Mouse (Mus musculus) cerebellum, adult 18-20 months (tissue): ENCODE measurements around the gene Cdkn2aip.

Source experiments
- DNase-seq, 2 experiments: peaks; one replicate each; pipeline ENCODE4 v3.0.0; 2021

The Cdkn2aip gene

DNA sequence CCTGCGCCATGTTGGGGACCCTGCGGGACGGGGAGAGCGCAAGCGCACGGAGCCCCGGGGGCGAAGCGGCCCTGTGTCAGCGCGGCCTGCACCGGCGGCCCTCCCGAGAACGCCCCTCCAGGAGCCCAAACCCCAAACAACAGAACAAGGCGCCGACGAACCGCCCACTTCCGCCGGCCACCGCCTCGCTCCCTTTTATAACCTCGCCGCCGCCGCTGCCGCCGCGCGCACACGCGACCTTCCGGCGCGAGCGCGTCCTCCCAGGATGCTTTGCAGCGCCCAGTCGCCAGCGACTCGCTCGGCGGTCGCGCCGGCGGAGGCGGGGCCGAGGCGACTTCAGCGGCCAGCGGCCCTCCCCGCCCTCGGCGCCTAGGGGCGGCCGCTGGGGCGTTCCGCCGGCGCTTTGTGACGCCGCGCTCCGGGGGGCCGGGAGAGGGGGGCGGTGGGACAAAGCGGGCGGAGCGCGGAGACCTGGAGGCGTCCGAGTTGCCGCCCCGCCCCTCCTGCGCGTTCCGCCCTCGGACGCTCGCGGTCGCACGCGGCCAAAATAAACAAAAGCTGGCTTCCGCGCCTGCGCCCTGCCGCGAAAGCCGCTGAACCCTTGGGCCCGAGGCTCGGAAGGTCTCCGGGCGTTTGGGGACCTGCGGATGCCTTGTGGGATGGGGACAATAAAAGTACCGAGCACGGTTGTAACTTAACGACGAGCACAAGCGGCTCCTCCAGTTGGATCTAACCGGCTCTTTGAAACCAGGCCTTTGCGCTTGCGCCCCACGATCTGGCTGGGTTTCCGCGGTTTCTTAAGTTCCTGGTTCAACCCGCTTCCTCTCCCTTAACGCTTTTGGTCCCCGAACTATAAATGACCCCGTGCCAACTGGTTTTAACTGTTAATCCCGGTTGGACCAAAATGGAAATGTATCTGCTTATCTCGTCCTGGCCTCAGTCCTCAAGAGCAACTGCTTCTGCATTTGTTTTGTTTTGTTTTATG, at the start of gene Cdkn2aip:
Gene Cdkn2aip (minus strand): TSS at position 172 of the 985 bp plus-strand sequence.
- DNase-seq = peak; percentile 89 to 95

DNA sequence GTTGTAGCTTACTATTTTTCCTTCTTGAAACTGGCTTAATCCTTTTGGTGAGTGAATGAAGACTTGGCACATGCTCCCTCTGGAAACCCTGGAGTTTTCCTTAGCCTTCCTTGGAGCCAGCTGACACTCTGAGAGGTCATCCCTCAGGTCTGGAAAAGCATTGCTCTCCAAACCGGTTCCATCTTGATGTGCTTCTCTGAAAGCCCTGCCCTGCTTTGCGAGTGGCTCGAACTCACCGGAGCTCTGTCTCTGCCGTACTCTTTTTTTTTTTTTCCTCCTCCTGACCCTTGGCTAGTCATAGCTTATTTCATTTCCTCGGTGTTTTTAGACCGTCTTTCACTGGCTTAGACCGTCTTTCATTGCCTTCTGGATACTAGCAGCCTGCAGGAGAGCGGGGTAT, 49.5 kb upstream of the Cdkn2aip start:
- no peak for DNase-seq

DNA sequence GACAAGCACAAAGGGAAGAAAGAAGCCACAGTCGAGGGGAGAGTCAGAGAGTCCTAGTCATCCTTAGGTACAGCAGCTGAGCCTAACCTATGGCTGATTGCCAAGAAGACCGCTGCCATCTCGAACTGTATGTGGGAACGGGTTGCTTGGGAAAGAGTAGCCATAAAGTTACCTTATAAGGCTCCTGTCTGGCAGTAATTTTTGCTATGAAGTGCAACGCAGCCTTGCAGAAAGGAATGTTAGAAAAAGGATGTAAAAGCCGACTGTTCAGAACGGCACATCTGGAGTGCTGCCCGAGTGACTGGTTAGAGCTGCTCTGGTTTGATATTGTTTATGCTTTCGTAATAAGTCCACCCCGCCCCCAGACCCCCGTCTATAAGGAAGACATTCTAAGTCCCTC, 47.0 kb upstream of the Cdkn2aip start:
- DNase-seq = no peak

DNA sequence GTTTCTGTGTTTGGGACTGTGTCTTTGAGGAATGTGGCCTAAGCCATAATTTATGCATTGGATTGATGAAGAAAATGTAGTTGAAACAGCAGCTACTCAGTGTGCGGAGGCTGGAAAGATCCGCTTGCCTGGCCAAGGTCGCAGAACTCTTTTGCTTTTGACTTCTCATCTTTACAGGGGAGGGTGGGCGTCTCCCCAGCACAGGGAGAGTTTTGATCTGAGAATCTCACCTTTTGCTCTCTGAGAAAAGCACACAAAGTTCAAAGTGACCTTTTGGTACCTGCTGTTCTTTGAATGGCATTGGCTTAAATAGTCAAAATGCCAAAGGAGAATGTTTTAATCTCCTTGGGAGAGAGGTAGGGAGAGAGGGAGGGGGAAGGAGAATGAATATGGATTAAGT, 46.5 kb upstream of the Cdkn2aip start:
- DNase-seq = no peak

DNA sequence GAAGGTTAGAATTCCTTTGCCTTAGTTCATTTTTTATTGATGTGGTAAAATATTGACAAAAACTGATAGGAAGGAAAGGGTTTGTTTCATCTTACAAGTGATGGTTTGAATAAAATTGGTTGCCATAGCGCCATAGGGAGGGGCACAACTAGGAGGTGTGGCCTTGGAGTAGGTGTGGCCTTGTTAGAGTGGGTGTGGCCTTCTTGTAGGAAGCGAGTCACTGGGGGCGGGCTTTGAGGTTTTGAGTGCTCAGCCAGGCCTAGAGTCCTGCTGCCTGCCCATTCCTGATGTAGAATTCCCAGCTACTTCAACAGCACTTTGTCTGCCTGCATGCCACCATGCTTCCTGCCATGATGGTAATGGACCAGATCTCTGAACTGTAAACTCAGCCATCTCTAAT, 39.4 kb upstream of the Cdkn2aip start:
- DNase-seq = no peak

DNA sequence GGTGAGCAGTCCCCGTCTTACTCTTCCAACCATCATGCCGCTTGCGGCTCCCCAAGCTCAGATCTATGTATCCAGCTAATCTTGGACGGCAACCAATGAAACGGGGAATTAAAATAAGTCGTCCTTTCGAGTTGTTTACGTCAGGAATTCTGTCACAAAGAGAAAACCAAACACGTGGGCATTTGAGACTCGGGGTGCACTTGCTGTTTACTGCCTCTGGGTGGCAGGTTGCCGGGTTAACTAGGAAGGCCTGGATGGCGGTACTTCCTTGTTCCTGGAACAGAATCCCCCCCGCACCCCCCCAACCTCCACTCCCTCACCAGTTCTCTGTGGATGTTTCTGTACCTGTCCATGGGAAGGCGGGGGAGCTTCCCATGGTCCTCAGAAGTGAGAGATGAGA, 36.4 kb upstream of the Cdkn2aip start:
- no peak for DNase-seq

DNA sequence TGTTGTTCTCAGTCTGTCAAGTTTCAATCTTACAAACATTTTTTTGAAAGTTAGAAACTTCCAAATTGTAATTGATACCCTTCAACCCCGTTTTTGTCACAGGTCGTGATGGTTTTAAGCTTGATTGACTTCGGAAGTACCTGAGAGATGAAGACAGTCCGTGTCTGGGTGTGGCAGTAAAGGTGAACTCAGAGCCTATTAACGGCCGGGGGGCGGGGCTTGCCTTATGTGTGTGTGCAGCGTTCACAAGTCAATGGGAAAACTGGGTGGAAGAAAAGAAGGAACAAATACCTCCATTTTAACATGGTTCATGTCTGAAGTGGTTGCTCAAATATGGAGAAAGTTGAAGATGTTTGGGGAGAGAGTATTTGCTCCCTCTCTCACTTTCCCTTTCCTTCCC, 35.8 kb upstream of the Cdkn2aip start:
- no peak for DNase-seq

DNA sequence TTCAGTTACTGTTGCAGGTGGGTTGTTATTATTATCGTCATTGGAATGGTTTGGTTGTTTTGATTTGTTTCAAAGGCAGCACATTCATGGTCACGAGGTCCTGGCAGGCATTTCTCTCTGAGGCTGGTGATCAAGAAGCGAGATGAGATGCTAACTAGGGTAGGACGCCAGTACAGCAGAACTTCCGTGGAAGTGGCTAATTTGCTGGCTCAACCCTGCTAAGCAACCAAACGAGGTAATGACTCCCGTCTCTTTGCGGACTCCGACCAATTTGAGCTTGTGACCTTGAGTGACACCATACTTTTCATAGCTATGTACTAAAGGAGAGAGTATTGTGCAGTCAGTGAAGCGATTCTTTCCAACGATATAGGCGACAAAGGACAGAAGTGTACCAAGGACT, 32.6 kb upstream of the Cdkn2aip start:
- no peak for DNase-seq

DNA sequence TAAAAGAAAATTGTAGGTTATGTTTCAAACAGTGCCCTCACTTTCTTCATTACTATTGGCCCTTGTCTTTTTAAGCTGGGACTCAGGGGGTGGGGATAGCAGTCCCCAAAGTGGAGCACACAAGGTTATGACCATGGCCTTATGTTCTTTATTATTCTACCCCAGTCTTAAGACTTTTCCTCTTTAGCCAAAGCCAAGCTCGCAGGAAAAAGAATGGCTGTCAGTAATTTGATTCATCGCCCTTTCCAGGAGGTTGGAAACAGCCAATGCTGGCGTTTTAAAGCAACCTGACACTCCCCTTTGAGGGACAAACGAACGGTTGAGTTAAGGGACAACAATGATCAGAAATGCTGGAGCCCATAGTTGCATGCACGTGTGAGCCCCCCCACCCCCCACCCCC, 32.1 kb upstream of the Cdkn2aip start:
- DNase-seq = no peak

DNA sequence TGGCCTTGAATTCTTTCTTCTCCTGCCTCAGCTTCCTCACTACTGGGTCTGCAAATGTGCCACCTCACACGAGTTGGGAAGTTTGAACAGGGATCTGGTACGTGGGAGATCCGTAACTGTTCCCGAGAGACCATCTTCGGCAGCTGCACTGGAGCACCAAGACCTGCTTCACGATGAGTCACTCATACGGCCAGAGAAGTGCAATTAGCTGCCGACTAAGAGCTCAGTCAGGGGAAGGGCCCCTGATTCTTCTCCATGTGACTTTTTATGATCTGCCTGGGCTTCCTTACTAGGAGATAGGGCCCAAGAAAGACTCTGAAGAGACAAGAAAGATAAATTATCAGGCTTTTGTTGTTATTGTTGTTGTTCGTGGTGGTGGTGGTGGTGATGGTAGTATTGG, 31.1 kb upstream of the Cdkn2aip start:
- DNase-seq = no peak

DNA sequence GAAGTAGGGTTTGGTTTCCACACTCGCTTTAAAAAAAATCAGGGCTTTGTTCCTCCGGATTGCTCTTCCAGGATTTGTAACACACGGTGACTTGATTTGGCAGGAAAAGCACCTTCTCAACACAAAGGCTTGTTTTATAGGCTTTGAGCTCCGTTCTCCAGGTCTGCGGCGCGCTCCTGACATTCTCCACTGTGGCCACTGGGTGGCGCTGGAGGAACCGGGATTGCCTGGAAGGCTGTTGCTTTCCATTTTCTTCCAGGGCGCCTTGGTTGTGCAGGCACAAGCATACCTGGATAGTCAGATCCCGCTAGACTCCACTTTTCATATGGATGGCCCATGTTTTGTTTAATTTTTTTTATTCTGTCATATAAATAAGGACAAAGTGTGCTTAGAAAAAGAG, 29.7 kb upstream of the Cdkn2aip start:
- peak; percentile 77 to 87 for DNase-seq

DNA sequence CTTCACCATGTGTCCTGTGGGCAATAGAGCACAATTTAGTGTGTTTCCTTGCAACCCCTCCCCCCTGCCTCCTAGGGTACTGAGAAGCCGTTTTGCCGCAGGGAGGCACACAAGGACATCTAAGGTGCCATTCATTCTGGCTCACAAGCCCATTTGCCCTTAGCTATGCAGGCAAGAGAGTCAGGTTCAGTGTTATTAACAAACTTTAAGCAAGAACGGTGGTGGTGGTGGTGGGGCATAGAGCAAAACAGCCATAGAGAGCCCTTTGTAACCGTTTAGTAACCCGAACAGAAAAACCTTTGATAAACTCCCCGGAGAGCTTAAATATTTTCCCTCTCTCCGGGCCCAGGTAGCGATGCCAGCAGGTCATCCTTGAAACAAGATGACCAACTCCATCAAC, 29.3 kb upstream of the Cdkn2aip start:
- DNase-seq = no peak

DNA sequence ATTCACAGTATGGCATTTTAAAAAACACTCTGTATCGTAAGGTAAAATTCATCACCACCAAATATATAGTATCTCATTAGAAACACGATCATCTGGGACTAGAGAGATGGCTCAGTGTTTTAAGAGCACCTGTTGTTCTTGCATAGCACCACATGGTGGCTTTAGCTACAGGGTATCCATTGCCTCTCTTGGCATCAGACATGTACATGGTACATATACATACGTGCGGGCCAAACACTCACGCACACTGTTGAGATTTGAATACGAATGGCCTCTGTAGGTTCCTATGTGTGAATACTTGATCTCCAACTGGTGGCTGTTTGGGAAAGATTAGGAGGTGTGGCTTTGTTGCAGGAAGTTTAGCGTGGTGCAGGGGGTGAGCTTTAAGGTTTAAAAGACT, 28.6 kb upstream of the Cdkn2aip start:
- DNase-seq = no peak

DNA sequence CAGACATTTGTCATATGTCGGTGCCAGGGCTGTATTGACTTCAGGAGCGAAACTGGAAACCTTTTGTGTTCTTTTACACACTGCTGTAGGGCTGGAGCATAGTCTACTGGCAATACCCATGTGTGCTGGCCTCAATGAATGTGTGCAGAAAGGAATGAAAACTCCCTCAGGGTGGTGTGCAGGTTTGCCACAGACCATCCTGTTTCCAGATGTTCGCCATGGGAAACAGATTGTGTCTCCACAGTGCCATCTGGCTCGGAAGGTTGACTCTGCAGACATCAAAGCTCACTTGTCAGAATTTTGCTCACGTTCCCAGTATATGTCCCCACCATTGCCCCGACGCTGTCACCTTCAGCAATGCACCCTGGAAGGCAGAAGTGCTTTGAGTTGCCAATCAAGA, 23.4 kb upstream of the Cdkn2aip start:
- no peak for DNase-seq

DNA sequence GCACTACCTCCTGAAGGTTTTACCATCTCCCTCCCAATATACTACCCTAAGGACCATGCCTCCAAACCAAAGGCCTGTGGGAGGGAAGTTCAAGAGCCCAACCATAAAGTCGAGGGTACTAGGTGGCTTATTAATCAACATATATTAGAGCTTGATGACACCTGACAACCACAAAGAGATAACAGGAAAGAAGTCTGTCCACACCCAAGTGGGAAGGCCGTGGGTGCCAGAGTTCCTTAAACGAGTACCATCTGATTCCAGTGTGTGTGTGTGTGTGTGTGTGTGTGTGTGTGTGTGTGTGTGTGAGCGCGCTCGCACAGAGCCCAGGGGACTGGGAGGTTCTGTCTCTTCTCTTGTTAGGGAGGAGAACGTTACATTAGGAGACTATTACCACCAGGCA, 15.6 kb upstream of the Cdkn2aip start:
- no peak for DNase-seq

DNA sequence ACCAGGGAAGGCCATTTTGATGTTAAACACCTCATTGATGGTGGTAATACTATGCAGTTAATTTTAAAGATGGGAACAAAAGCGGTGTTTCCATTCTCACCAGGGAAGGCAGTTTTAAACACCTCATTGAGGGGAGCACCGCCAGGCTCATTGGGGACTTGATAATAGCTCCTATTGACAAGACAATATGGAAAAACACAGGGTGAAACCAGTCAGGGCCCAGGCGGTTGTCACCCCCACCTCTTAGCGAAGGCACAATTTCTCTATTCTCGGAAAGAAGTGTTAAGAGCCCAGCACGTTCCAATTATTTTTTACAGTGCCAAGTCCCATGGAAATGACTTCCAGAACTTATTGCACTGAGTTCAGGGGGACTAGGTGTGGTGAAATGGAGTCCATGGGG, 13.2 kb upstream of the Cdkn2aip start:
- no peak for DNase-seq

DNA sequence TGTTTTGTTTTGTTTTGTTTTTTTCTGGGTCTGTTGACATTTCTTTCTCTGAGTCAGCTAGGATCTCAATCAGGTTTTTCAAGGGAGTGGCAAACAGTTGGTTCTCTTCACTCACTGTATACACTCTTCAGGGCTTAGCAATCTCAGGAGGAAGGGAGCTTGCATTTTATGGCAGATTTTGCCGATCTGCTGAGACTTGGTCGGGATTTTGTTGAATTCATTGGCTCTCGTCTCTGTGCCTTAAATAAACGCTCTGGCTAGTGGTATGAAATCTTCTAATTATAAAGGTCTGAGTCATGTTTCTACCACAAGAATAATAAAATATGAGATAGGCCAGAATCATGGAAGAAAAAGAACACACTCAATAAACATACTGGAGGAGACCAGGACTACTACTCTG, 7.9 kb upstream of the Cdkn2aip start:
- no peak for DNase-seq

DNA sequence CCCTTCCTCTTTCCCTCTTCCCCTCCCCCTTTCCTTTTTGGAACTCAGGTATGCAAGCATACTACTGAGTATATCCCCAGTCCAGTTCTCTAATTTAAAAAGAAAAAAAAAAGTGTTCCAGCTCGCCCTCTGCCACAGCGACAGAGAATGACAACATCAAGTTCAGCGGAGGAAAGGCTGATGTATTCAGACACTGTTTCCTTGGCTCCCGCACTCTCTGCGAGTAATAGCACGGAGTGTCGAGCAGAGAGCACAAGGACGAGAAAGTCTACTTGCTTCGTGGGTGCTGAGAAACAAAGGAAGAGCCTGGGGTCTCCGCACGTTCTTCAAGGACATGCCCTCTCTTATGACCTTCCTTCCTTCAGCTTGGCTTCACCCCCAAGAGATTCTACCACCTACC, 4.9 kb upstream of the Cdkn2aip start:
- DNase-seq = no peak

DNA sequence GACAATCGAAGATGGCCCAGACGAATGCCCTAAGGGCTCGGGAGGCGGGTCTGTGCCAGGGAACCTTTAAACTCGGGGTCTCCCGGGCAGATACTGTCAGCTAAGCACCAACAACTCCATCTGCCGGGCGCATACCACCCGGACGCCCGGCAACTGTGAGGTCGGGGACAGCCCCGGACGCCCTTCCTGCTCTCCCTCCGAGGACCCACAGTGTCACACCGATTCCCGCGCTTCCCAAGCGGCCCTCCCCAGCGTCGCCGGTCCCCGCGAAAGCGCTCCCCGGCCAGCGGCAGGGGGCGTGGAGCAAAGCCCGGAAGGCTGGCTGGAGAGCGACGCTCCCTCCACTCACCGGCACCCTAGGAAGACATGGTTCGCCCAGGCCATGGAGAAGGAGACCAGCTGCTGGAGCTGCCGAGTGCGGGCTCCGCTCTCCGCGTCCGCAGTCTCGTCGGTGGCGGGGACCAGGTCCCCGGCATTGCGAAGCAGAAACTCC, 515 bp downstream of the Cdkn2aip start:
- no peak for DNase-seq

DNA sequence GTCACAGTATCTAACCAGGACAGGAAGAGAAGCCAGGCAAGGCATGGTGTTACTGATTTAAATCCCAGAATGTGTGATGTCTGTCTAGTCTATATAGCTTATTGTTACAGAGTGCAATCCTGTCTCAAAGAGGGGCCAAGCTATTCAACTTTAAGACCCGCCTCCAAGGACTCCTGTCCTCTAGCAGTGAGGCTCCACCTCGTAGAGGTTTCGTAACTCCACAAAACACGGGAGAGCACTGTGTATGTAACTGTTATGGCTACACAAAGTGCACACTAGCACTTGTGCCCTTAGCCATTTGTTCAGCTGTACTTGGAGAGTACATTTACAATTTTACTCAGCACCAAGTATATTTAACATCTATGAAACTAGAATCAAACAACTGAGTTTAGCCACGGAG, 5.6 kb downstream of the Cdkn2aip start:
- no peak for DNase-seq

DNA sequence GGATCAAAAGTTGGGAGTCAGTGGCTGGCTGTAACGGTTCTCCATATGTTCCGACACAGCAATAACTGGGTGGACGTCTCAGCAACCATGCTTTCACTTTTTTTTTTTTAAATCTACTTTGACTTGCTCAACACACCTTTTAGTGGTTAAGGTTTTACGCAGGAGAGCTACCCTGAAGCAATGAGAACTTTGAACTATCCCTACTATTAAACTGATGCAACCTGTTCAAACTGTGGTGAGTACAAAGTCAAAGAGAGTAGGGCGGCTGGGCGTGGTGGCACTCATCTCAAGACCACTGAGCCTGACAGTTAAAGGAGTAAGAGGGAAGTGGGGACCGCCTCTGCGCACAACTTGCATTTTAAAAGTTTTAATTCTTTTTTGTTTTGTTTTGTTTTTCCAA, 7.0 kb downstream of the Cdkn2aip start:
- no peak for DNase-seq

DNA sequence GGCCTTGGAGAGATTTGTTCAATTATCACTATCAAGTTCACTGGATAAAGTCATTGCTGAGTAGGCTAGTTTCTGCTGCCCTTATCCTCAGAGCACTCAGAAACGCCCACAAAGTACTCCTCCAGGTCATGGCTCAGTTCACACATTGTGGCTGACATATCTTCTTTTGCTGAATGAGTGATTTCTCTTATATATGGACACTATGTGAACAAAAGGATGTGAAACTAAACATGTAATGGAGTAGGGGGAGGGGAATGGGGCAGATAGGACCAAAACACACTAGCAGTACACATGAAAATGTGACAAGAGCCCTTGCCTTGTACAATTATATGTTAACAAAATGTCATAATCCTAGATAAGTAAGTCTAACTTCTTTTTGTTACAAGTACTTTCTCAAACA, 11.4 kb downstream of the Cdkn2aip start:
- no peak for DNase-seq

DNA sequence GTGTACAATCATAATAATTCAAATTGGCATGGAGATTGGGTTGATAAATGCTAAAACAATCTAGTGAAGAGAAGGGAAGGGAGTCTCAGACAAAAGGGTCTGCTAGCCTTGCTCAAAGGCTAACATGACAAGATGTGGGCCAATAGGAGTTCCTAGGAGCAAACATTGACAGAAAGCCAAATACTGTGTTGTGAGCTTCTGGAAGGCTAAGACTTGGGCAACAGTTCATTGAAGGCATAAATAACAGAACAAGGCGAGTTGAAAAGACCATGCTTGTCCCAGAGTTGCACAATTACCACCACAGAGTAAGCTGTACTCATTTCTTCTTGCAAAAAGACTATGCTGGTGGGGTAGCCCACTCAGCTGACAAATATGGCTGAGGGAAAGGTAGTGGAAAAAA, 16.0 kb downstream of the Cdkn2aip start:
- no peak for DNase-seq

DNA sequence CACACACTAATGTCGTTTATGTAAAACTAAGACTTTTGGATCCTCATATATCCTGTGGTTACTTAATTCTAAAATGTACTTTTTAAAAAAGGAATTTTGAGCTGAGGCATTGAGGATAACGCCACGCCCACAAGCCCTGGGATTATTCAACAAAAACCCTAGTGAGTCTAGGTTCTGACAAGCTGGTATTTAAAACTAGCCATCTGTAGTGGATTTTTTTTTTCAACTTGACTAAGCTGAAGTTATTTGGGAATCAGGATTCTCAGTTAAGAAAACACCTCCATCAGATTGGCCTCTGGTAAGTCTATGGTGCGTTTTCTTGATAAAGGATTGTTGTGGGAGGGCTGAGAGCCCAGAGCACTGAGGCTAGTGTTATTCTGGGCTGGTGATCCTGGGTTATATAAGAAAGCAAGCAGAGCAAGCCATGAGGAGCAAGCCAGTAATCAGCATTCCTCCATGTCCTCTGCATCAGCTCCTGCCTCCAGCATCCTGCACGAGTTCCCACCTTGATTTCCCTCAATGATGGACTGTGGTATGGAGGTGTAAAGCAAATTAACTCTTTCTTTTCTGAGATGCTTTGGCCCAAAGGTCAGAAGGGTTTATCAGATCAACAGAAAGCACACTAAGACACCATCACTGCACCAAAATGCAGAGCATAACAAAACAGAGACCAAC, 18.2 kb downstream of the Cdkn2aip start:
- DNase-seq = no peak
